Mouse (Mus musculus) stomach, embryonic 15.5 days (tissue): Measurements from ENCODE around the gene Il3. TPM values are rescaled to one million over a fixed set of nuclear protein-coding genes. Genes with fewer than 3 reads are reported as not detected.

Source experiments
- ATAC-seq: fragments of 200-750 bp; cut with Nextera tagmentation; 2 replicates; pipeline ENCODE4 v1.8.0; 2017; ENCODE audit warnings: low read depth, moderate number of reproducible peaks, moderate TSS enrichment; ENCODE audit not compliant: insufficient read depth, low FRiP score
- H3K27ac ChIP-seq: fragments of 300-500 bp; sonication (generic); 2 replicates; pipeline ENCODE4 v1.5.1; 2015; ENCODE audit warnings: mild to moderate bottlenecking, inconsistent platforms
- H3K27me3 ChIP-seq: fragments of 300-500 bp; sonication (generic); replicated peaks from 2 replicates; pipeline ENCODE4 v1.6.1; 2015; ENCODE audit warnings: inconsistent platforms
- H3K36me3 ChIP-seq: fragments of 300-500 bp; sonication (generic); 2 replicates; pipeline ENCODE4 v1.6.1; 2015; ENCODE audit warnings: inconsistent platforms
- H3K4me1 ChIP-seq: fragments of 300-500 bp; sonication (generic); 2 replicates; pipeline ENCODE4 v1.6.1; 2015; ENCODE audit warnings: inconsistent platforms
- H3K4me2 ChIP-seq: fragments of 300-500 bp; sonication (generic); 2 replicates; pipeline ENCODE4 v1.6.1; 2015; ENCODE audit warnings: mild to moderate bottlenecking, inconsistent platforms
- H3K4me3 ChIP-seq: fragments of 300-500 bp; sonication (generic); replicated peaks from 2 replicates; pipeline ENCODE4 v1.5.1; 2015; ENCODE audit warnings: inconsistent platforms
- H3K9ac ChIP-seq: fragments of 300-500 bp; sonication (generic); 2 replicates; pipeline ENCODE4 v1.6.1; 2015; ENCODE audit warnings: inconsistent platforms
- H3K9me3 ChIP-seq: fragments of 300-500 bp; sonication (generic); 2 replicates; pipeline ENCODE4 v1.6.1; 2016; ENCODE audit warnings: inconsistent platforms
- WGBS: fragments of 180-500 bp; shearing (Covaris S2); methylation state at CpG from one replicate; pipeline ENCODE4 v1.1.7; 2015; 5-methylcytosine and 5-hydroxymethylcytosine counted together
- polyA plus RNA-seq: library from polyadenylated mRNA; unstranded; fragments of >200 nt; fragmentation: Nextera tagmentation; extraction: Ambion mirVana; gene quantifications from 2 replicates; pipeline ENCODE4 v1.2.1, GENCODE M21; 2015

The Il3 gene
- polyA plus RNA-seq, result not detected in 2 replicates

DNA sequence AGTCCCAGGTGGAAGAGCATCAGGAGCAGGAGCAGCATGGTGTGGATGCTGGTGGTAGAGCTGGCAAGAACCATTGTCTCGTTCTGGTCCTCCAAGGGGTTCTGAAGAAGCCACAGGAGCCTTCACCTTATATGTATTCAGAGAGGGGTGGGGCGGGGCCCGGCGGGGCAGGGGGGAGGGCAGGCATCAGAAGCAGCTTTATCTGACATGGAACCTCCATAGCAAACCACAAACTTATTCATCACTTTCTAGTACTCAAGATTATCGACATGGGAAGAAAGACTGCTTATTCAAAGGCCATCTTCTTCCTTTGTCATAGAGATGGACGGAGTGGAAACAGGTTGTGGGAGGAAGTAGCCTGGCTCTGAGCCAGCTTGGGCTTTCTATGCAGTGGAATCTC, at the start of gene Il3:
TSS of gene Il3 (minus strand) at position 101 of the 400 bp plus-strand sequence.
- Histone ChIP-seq H3K27me3 (no peaks in the 10 kb centered on the region), H3K9me3 (no peaks in the 10 kb centered on the region), H3K27ac (no peak within 1 kb of the TSS), H3K9ac (no peak within 1 kb of the TSS), H3K4me3 (no peak within 1 kb of the TSS), H3K4me1 (no peaks in the 10 kb centered on the region), H3K4me2 (no peak within 1 kb of the TSS), H3K36me3 (no peaks in the 10 kb centered on the region)
- ATAC-seq, result no peak
- 76% methylated on average over 6 of the region's 6 CpGs for WGBS

DNA sequence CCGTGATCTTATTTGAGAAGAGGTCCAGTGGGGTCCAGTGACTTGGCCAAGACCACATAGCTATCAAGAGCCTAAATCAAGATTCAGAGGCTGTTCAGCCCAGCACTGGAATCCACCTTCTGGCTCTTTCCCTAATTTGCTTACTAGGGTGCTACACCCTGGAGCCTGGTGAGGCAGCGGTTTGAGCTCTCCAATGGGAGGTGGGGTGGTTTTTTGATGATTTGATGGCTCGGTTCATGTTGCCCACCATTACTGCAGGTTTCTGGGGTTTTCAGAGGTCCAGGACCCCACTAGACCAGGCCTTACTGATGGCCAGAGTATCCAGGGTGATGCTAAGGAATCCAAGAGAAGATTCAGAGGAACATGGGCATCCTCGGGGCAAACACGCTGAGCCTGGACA, 48.3 kb upstream of the Il3 start:
- Histone ChIP-seq H3K9ac (no peak overlapping the region), H3K4me2 (no peak overlapping the region), H3K9me3 (no peaks in the 10 kb centered on the region), H3K27me3 (no peaks in the 10 kb centered on the region), H3K4me1 (peaks cover 3% of the 10 kb centered on the region; the same call in 1 of the 2 replicates), H3K27ac (no peak overlapping the region), H3K36me3 (no peaks in the 10 kb centered on the region), H3K4me3 (no peak overlapping the region)
- ATAC-seq, result no peak
- WGBS, result 91% methylated on average over 5 of the region's 5 CpGs

DNA sequence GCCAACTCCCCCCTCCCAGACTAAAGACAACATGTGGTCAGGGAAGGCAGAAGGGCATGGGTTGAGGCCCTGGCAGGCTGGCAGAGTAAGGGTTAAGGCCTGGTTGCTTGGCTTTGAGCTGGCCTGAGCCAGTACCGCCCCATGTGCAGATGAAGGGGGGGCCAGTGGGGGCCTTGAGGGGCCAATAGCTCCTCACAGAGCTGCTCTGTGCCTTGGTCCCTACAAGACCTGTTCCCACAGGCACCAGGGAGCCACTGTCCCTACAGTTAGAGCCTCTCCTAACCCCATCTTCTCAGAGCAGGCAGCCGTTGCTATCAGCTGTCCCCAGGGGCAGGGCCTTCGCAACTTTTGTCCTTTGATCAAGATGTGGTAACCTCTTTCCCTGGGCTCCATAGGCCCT, 47.7 kb upstream of the Il3 start:
- Histone ChIP-seq H3K4me3 (no peak overlapping the region), H3K4me1 (peaks cover 3% of the 10 kb centered on the region; the same call in 1 of the 2 replicates), H3K4me2 (no peak overlapping the region), H3K27ac (no peak overlapping the region), H3K27me3 (no peaks in the 10 kb centered on the region), H3K9me3 (no peaks in the 10 kb centered on the region), H3K9ac (no peak overlapping the region), H3K36me3 (no peaks in the 10 kb centered on the region)
- 19% methylated on average over 3 of the region's 3 CpGs for WGBS
- ATAC-seq, result peak; percentile 44; the same call in 1 of the 2 replicates

DNA sequence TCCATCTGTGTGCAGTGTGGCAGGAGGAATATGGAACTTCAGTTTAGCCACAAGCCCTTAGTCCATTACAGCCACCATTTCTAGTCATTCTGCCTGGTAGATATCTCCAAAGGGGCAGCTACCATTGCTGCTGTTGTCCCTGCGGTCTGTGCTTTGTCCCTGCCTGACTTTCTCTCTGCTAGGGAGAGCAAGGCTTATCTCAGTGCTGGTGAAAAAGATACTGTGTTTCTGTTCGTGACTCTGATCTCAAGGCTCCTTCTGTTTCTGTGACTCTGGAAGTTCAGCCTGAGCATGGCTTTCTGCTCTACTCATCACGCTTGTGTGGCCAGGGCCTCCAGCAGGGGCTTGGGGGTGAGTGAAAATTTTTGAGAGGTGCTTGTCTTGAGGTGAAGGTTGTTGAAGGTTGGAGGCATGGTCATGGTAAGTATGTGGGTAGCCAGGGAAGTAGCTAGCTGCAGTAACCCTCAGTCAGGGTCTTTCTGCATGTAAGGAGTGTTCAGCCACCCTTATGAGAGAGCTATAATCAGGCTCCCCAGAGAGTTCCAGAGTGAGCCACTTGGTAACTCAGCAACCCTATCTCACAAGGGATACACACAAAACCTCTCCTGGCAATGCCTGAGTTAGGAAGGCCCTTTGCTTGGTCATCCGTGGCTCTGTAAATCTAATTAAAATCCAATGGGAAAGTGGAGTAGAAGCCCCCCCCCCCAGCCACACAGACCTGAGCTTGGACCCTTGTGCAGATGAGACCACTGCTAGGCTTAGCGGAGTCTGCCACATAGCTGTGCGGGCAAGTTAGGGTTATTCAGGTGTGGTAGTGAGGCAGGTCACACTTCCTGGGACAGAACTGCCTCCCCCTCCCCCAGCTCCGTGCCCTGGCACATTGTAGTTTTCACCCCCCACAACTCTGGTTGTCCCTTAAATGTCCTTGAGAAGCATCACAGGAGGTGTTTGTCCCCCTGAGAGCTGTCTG, 46.6 kb upstream of the Il3 start:
- H3K9ac ChIP-seq, result no peak overlapping the region
- H3K9me3 ChIP-seq, result no peaks in the 10 kb centered on the region
- H3K36me3 ChIP-seq, result no peaks in the 10 kb centered on the region
- peaks cover 3% of the 10 kb centered on the region; the same call in 1 of the 2 replicates for H3K4me1 ChIP-seq
- no peak overlapping the region for H3K4me3 ChIP-seq
- H3K4me2 ChIP-seq, result no peak overlapping the region
- 74% methylated on average over 7 of the region's 7 CpGs for WGBS
- no peak for ATAC-seq
- H3K27ac ChIP-seq, result no peak overlapping the region
- no peaks in the 10 kb centered on the region for H3K27me3 ChIP-seq

DNA sequence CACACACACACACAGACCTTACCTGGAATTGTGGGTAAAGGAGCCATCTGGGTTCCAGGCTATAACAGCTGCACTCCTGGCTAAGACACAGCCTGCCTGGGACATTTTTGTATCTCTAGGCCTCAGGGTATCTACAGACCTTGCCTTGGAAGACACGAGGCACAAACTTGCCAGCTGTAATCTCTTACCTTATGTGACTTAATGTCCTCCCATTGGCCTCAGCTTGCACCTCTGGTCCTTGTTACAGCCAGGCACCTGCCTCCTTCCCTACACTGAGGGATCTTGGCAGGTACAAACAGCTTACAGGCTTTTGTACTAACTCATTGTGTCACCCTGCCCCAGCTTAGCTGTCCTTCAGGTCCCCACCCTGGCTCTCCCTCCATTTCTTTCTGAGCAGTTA, 45.5 kb upstream of the Il3 start:
- H3K36me3 ChIP-seq, result no peaks in the 10 kb centered on the region
- H3K27ac ChIP-seq, result no peak overlapping the region
- WGBS, result 14% methylated on average over 1 of the region's 1 CpGs
- H3K27me3 ChIP-seq, result no peaks in the 10 kb centered on the region
- peaks cover 3% of the 10 kb centered on the region; the same call in 1 of the 2 replicates for H3K4me1 ChIP-seq
- H3K4me2 ChIP-seq, result no peak overlapping the region
- no peak overlapping the region for H3K4me3 ChIP-seq
- H3K9me3 ChIP-seq, result no peaks in the 10 kb centered on the region
- no peak for ATAC-seq
- no peak overlapping the region for H3K9ac ChIP-seq

DNA sequence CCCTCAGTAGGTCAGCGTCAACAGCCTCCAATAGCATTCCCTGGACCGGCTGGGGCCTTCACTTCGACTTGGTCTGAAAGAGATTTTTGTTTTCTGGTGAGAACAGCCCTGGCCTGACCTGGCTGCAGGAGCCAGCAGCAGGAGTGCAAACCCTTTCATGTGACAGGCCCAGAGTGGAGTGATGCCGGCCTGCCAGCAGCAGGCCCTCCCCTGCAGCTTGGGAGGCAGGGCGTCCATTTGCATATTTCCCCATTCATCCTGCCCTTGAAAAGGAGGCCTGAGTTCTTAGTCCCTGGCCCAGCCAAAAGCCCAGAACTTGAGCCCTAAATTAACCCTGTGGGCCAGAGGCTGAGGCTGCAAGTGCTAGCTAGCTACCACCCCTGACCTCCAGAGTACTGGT, 44.9 kb upstream of the Il3 start:
- ATAC-seq, result no peak
- no peaks in the 10 kb centered on the region for H3K27me3 ChIP-seq
- H3K9me3 ChIP-seq, result no peaks in the 10 kb centered on the region
- H3K9ac ChIP-seq, result no peak overlapping the region
- H3K36me3 ChIP-seq, result no peaks in the 10 kb centered on the region
- H3K27ac ChIP-seq, result no peak overlapping the region
- 16% methylated on average over 5 of the region's 5 CpGs for WGBS
- peaks cover 3% of the 10 kb centered on the region; the same call in 1 of the 2 replicates for H3K4me1 ChIP-seq
- no peak overlapping the region for H3K4me2 ChIP-seq
- H3K4me3 ChIP-seq, result no peak overlapping the region

DNA sequence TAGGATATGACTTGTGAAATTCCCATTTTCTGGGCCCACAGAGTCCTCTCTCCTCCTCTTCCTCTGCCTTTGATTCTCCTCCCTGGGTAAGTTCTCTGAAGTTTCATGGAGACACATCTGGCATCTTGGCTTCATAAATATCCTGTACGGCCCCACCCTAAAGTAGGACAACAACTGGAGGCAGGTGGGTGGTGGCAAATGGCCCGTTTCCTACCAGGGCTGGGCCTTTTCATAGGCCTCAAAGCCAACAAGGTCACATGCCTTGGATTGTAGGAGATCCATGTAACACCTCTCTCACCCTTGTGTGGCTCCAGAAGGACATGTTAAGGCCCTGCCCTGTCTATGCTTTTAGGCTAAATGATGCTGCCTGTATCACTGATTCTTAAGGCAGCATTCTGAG, 43.5 kb upstream of the Il3 start:
- no peak for ATAC-seq

DNA sequence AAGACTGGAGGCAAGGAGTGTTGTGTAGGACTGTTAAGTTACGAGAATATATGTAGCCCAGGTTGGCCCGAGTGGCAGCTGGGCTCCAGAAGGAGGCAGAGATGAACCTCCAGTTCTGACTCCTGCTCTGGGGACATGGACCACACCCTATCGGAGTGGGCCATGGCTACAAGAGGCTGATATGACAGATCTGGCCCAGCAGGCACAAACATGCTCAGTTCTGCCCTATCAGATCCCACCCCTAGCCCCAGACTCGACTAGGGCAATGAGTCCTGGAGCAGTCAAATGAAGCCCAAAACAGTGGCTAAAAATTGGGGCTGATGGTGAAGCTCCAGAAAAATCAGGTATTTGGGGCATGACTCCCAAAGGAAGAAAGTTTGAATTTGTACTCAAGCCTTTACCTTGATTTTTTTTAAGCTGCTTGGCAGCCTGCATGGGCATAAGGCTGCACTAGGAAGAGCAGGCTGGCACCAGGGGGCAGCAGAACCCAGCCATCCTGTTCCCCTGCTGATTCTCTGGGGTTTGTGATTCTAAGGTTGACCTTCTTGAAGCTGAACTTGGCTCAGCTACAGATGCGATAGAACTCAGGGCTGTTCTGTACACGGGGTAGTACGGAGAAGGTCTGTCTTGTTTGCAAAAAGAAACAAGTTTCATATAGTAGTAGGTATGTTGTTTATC, 40.2 kb upstream of the Il3 start:
- H3K4me2 ChIP-seq, result no peak overlapping the region
- no peak overlapping the region for H3K4me3 ChIP-seq
- H3K36me3 ChIP-seq, result no peaks in the 10 kb centered on the region
- 72% methylated on average over 7 of the region's 7 CpGs for WGBS
- H3K27me3 ChIP-seq, result peaks cover 4% of the 10 kb centered on the region; the same call in 1 of the 2 replicates
- no peak overlapping the region for H3K27ac ChIP-seq
- peaks cover 8% of the 10 kb centered on the region for H3K4me1 ChIP-seq
- ATAC-seq, result no peak
- no peak overlapping the region for H3K9ac ChIP-seq
- no peaks in the 10 kb centered on the region for H3K9me3 ChIP-seq

More for the DNA sequence above, 43.5 kb upstream of the Il3 start:
- Histone ChIP-seq H3K27me3 (no peaks in the 10 kb centered on the region), H3K4me3 (no peak overlapping the region), H3K27ac (no peak overlapping the region), H3K9ac (no peak overlapping the region), H3K4me1 (peaks cover 3% of the 10 kb centered on the region; the same call in 1 of the 2 replicates), H3K4me2 (no peak overlapping the region), H3K9me3 (no peaks in the 10 kb centered on the region), H3K36me3 (no peaks in the 10 kb centered on the region)
- 73% methylated on average over 2 of the region's 2 CpGs for WGBS

DNA sequence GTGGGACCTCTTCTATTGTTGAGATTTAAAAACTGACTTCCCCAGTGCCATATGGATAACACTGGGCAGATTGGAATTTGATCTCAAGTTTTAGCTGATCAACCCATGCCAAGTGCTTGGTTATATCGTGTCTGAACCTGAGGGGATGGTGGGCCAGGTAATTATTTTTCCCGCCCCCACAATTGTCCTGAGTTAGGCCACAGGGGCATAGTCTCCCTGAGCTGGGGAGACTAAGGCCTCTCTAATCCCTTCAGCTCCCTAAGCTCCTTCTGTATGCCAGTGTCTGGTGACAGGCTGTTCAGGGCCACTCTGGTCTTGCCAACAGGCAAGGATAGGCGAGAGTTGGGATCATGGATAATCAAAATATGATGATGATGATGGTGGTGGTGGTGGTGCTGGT, 38.3 kb upstream of the Il3 start:
- Histone ChIP-seq H3K9ac (no peak overlapping the region), H3K27me3 (peaks cover 4% of the 10 kb centered on the region; the same call in 1 of the 2 replicates), H3K4me2 (no peak overlapping the region), H3K27ac (no peak overlapping the region), H3K4me3 (no peak overlapping the region), H3K4me1 (peaks cover 8% of the 10 kb centered on the region), H3K36me3 (no peaks in the 10 kb centered on the region), H3K9me3 (no peaks in the 10 kb centered on the region)
- ATAC-seq, result no peak
- WGBS, result 82% methylated on average over 3 of the region's 3 CpGs

DNA sequence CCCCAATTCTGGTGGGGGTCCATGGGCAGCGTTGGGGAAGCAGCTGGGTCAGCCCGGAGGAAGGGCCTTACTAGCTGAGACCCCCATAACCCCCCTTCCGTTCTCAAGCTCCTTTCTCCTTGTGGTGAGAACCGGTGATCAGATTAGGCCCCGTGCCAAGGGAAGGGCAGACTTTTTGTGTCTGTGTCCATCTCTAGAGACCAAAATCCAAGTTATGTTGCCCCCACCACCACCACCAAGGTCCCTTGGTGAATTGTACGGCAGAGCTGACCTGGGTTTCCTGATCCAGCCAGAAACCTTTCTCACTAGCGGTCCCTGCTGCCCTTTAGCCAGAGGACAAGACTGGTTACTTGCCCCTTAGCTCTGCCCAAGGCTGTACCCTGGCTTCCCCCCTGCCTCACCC, 37.4 kb upstream of the Il3 start:
- ATAC-seq, result no peak
- Histone ChIP-seq H3K4me1 (peaks cover 8% of the 10 kb centered on the region), H3K4me2 (peak overlapping the region; percentile 95), H3K27ac (no peak overlapping the region), H3K4me3 (peak overlapping the region; percentile 50), H3K36me3 (no peaks in the 10 kb centered on the region), H3K27me3 (peaks cover 4% of the 10 kb centered on the region; the same call in 1 of the 2 replicates), H3K9me3 (no peaks in the 10 kb centered on the region), H3K9ac (no peak overlapping the region)
- 15% methylated on average over 7 of the region's 7 CpGs for WGBS

DNA sequence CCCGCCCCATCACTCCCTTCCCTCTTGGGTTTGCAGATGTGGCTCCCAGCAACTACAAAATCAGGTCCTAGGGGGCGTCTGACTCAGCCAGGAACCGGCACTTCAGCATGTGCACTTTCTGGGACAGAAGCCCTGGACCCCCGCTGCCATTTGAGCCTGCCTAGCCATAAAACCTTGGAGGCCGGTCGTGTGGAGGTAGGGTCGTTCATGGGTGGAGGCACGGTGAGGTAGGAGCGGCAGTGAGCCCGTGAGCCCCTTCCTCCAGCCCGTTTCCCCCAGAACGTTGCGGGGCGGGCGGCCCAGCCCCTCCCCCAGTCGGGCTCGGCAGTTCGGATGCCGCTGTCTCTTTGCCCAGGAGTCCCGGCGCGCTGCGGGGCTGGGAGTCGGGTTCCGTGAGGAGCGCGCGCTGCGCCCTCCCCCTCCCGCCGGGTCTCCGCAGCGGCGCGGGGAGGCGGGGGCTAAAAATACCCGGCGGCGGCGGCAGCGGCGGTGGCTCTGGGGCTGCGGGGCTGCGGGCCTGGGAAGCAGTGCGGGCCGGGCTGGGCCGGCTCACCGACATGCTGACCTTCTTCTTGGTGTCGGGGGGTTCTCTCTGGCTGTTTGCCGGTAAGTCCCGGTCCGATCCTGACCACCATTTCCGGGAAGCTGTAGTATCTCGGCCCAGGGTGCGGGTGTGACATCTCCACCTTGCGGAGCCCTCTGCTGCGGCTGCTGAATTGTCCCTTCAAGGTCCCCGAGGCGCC, 36.8 kb upstream of the Il3 start, which contains the start of gene Acsl6:
TSS of gene Acsl6 (plus strand) at position 71 of the 743 bp plus-strand sequence.
- no peaks in the 10 kb centered on the region for H3K36me3 ChIP-seq
- peak within 1 kb of the TSS; percentile 95 for H3K4me2 ChIP-seq
- 0 out of 2 replicates have a peak, but pooled peaks have one; percentile 22 for ATAC-seq
- no peak within 1 kb of the TSS for H3K9ac ChIP-seq
- peaks cover 4% of the 10 kb centered on the region; the same call in 1 of the 2 replicates for H3K27me3 ChIP-seq
- H3K4me1 ChIP-seq, result peaks cover 8% of the 10 kb centered on the region
- H3K4me3 ChIP-seq, result peak within 1 kb of the TSS; percentile 50
- H3K9me3 ChIP-seq, result no peaks in the 10 kb centered on the region
- WGBS, result under 1% methylated on average over 57 of the region's 59 CpGs
- H3K27ac ChIP-seq, result no peak within 1 kb of the TSS
